Mouse (Mus musculus) intestine, embryonic 16.5 days (tissue): ENCODE data around the gene Zfp335. TPM values are rescaled to one million over a fixed set of nuclear protein-coding genes. Genes with fewer than 3 reads are reported as not detected.
"Not testable (repeated sequence)": the region's sequence is repeated elsewhere in the genome, so short reads cannot be mapped to it uniquely, and the experiment has no call there.

ENCODE experiments used
- ATAC-seq: fragments of 200-750 bp; cut with Nextera tagmentation; 2 replicates; pipeline ENCODE4 v1.8.0; 2017; ENCODE audit warnings: moderate TSS enrichment, moderate library complexity
- H3K27ac ChIP-seq: fragments of 300-500 bp; sonication (generic); 2 replicates; pipeline ENCODE4 v1.5.1; 2014; ENCODE audit warnings: mild to moderate bottlenecking, low read length
- H3K27me3 ChIP-seq: fragments of 300-500 bp; sonication (generic); replicated peaks from 2 replicates; pipeline ENCODE4 v1.6.1; 2014; ENCODE audit warnings: low read length, control low read depth, mixed read lengths; ENCODE audit not compliant: control insufficient read depth, insufficient read depth
- H3K36me3 ChIP-seq: fragments of 300-500 bp; sonication (generic); 2 replicates; pipeline ENCODE4 v1.6.1; 2014; ENCODE audit warnings: low read length, control low read depth; ENCODE audit not compliant: control insufficient read depth, insufficient read depth
- H3K4me1 ChIP-seq: fragments of 300-500 bp; sonication (generic); 2 replicates; pipeline ENCODE4 v1.6.1; 2014; ENCODE audit warnings: low read length, control low read depth, mixed read lengths; ENCODE audit not compliant: control insufficient read depth, insufficient read depth
- H3K4me2 ChIP-seq: fragments of 300-500 bp; sonication (generic); 2 replicates; pipeline ENCODE4 v1.6.1; 2014; ENCODE audit warnings: low read depth, low read length, control low read depth
- H3K4me3 ChIP-seq: fragments of 300-500 bp; sonication (generic); 2 replicates; pipeline ENCODE4 v1.5.1; 2014; ENCODE audit warnings: mild to moderate bottlenecking, low read length
- H3K9ac ChIP-seq: fragments of 300-500 bp; sonication (generic); 2 replicates; pipeline ENCODE4 v1.6.1; 2014; ENCODE audit warnings: low read depth, low read length
- H3K9me3 ChIP-seq: fragments of 300-500 bp; sonication (generic); 2 replicates; pipeline ENCODE4 v1.6.1; 2016; ENCODE audit warnings: low read length, control low read depth; ENCODE audit not compliant: control insufficient read depth
- WGBS: fragments of 180-500 bp; shearing (Covaris S2); extraction: QIAGEN DNeasy Blood & Tissue Kit; methylation state at CpG from one replicate; pipeline ENCODE4 v1.1.7; 2014; 5-methylcytosine and 5-hydroxymethylcytosine counted together
- polyA plus RNA-seq: library from polyadenylated mRNA; unstranded; fragments of >200 nt; fragmentation: Nextera tagmentation; extraction: Ambion mirVana; gene quantifications from 2 replicates; pipeline ENCODE4 v1.2.1, GENCODE M21; 2015

Zfp335 gene
- polyA plus RNA-seq, 1 experiment from 2014 or later: 9.6 TPM

GRCm38 (mm10) chr2:164857842-164858553, 53.6 kb downstream of the Zfp335 start:
- H3K27me3 ChIP-seq: peaks cover 17% of the 10 kb centered on the region
- H3K9ac ChIP-seq: peak overlapping the region; percentile 72
- peak overlapping the region; percentile 57 for H3K4me3 ChIP-seq
- ATAC-seq: no peak
- peaks cover 38% of the 10 kb centered on the region for H3K4me1 ChIP-seq
- no peaks in the 10 kb centered on the region for H3K36me3 ChIP-seq
- H3K4me2 ChIP-seq: peak overlapping the region; percentile 96
- no peak overlapping the region for H3K27ac ChIP-seq
- 13% methylated on average over 19 of the region's 19 CpGs for WGBS
- no peaks in the 10 kb centered on the region for H3K9me3 ChIP-seq

GRCm38 (mm10) chr2:164857101-164857821, 54.3 kb downstream of the Zfp335 start, which contains the start of gene Pltp:
Gene Pltp, minus strand, starts transcription at chr2:164857711.
- WGBS: under 1% methylated on average over 46 of the region's 47 CpGs
- Histone ChIP-seq H3K27me3 (peaks cover 17% of the 10 kb centered on the region), H3K9ac (peak within 1 kb of the TSS; percentile 72), H3K27ac (no peak within 1 kb of the TSS; the same call in 1 of the 2 replicates), H3K36me3 (no peaks in the 10 kb centered on the region), H3K4me1 (peaks cover 34% of the 10 kb centered on the region), H3K4me3 (peak within 1 kb of the TSS; percentile 57), H3K4me2 (peak within 1 kb of the TSS; percentile 96), H3K9me3 (no peaks in the 10 kb centered on the region)
- ATAC-seq: peak; percentile 38; the same call in 1 of the 2 replicates

- Histone ChIP-seq H3K9me3 (no peaks in the 10 kb centered on the region), H3K4me1 (peaks cover 28% of the 10 kb centered on the region), H3K4me3 (peak overlapping the region; percentile 57), H3K9ac (peak overlapping the region; percentile 72), H3K36me3 (no peaks in the 10 kb centered on the region), H3K27ac (no peak overlapping the region), H3K27me3 (peaks cover 17% of the 10 kb centered on the region), H3K4me2 (peak overlapping the region; percentile 96)
- ATAC-seq: peak; percentile 21; the same call in 1 of the 2 replicates
- 2% methylated on average over 42 of the region's 42 CpGs for WGBS
Measured at GRCm38 (mm10) chr2:164856309-164857100, 55.1 kb downstream of the Zfp335 start.

- not testable (repeated sequence) for ATAC-seq, H3K4me2 ChIP-seq, H3K9me3 ChIP-seq, H3K9ac ChIP-seq, H3K4me3 ChIP-seq, H3K27ac ChIP-seq, H3K36me3 ChIP-seq
- H3K27me3 ChIP-seq: peaks cover 17% of the 10 kb centered on the region
- 77% methylated on average over 5 of the region's 5 CpGs for WGBS
- peaks cover 27% of the 10 kb centered on the region for H3K4me1 ChIP-seq
Measured at GRCm38 (mm10) chr2:164855572-164855971, 56.0 kb downstream of the Zfp335 start.

- Histone ChIP-seq H3K36me3 (no peaks in the 10 kb centered on the region), H3K9me3 (no peaks in the 10 kb centered on the region), H3K27me3 (0 out of 2 replicates have a peak, but pooled peaks cover 2% of the 10 kb centered on the region), H3K4me3 (no peak overlapping the region), H3K9ac (no peak overlapping the region), H3K4me1 (0 out of 2 replicates have a peak, but pooled peaks cover 2% of the 10 kb centered on the region), H3K27ac (no peak overlapping the region), H3K4me2 (no peak overlapping the region)
- no peak for ATAC-seq
- WGBS: 85% methylated on average over 8 of the region's 8 CpGs
Measured at GRCm38 (mm10) chr2:164850061-164850460, 61.5 kb downstream of the Zfp335 start.

GRCm38 (mm10) chr2:164845782-164846181, 65.8 kb downstream of the Zfp335 start:
- no peaks in the 10 kb centered on the region for H3K27me3 ChIP-seq
- H3K9me3 ChIP-seq: no peaks in the 10 kb centered on the region
- H3K36me3 ChIP-seq: no peaks in the 10 kb centered on the region
- no peak for ATAC-seq
- no peak overlapping the region for H3K4me2 ChIP-seq
- H3K27ac ChIP-seq: no peak overlapping the region
- 52% methylated on average over 3 of the region's 3 CpGs for WGBS
- H3K4me3 ChIP-seq: no peak overlapping the region
- H3K9ac ChIP-seq: no peak overlapping the region
- H3K4me1 ChIP-seq: no peaks in the 10 kb centered on the region

Other genes with a start within 250 kb of the Zfp335 start
- gene Wfdc11, start 237.7 kb downstream of the Zfp335 start, polyA plus RNA-seq: not detected in 2 replicates
- 0.17 and 0.21 TPM in 2 replicates for gene Wfdc13, start 226.7 kb downstream of the Zfp335 start, polyA plus RNA-seq
- gene Spint4, start 213.3 kb downstream of the Zfp335 start, polyA plus RNA-seq: not detected in 2 replicates
- gene Spint5, start 196.5 kb downstream of the Zfp335 start, polyA plus RNA-seq: not detected in 2 replicates
- 1.3 and 1.8 TPM in 2 replicates for gene Wfdc3, start 165.8 kb downstream of the Zfp335 start, polyA plus RNA-seq
- 55.9 and 56.9 TPM in 2 replicates for gene Dnttip1, start 165.8 kb downstream of the Zfp335 start, polyA plus RNA-seq
- gene Ube2c, start 141.9 kb downstream of the Zfp335 start, polyA plus RNA-seq: 360 and 426 TPM in 2 replicates
- gene Tnnc2, start 131.8 kb downstream of the Zfp335 start, polyA plus RNA-seq: 3.2 and 3.9 TPM in 2 replicates
- 18.3 and 19.6 TPM in 2 replicates for gene Snx21, start 125.9 kb downstream of the Zfp335 start, polyA plus RNA-seq
- 37.5 and 39.5 TPM in 2 replicates for gene Acot8, start 106.9 kb downstream of the Zfp335 start, polyA plus RNA-seq
- gene Zswim3, start 106.7 kb downstream of the Zfp335 start, polyA plus RNA-seq: 9.3 and 10.3 TPM in 2 replicates
- 11.7 and 13.4 TPM in 2 replicates for gene Zswim1, start 89.1 kb downstream of the Zfp335 start, polyA plus RNA-seq
- gene Spata25, start 83.2 kb downstream of the Zfp335 start, polyA plus RNA-seq: not detected in 2 replicates
- 418 and 551 TPM in 2 replicates for gene Ctsa, start 78.9 kb downstream of the Zfp335 start, polyA plus RNA-seq
- gene Neurl2, start 78.3 kb downstream of the Zfp335 start, polyA plus RNA-seq: 6.1 and 7.5 TPM in 2 replicates
- 31.4 and 31.5 TPM in 2 replicates for gene Pltp, start 54.0 kb downstream of the Zfp335 start, polyA plus RNA-seq
- 57.9 and 64.0 TPM in 2 replicates for gene Pcif1, start 32.5 kb downstream of the Zfp335 start, polyA plus RNA-seq
- 7.6 and 9.3 TPM in 2 replicates for gene Mmp9, start 29.0 kb upstream of the Zfp335 start, polyA plus RNA-seq
- gene Slc12a5, start 49.0 kb upstream of the Zfp335 start, polyA plus RNA-seq: 0.23 and 0.32 TPM in 2 replicates
- gene Ncoa5, start 123.1 kb upstream of the Zfp335 start, polyA plus RNA-seq: 41.4 and 42.4 TPM in 2 replicates
- gene Cd40, start 143.9 kb upstream of the Zfp335 start, polyA plus RNA-seq: 7.6 and 9.7 TPM in 2 replicates
- gene 1700025C18Rik, start 179.0 kb upstream of the Zfp335 start, polyA plus RNA-seq: not detected in 2 replicates